Mouse (Mus musculus) lung, adult 18-20 months (tissue): ENCODE measurements around the gene Cidec.

Source experiments
- DNase-seq, 2 experiments: peaks; one replicate each; pipeline ENCODE4 v3.0.0; 2022; ENCODE audit warnings: mixed read lengths in 2 of 2

Cidec gene

GRCm38 (mm10) chr6:113443091-113443490 is 7.5 kb upstream of the Cidec start:
- DNase-seq: no peak

GRCm38 (mm10) chr6:113442442-113443090 is 7.0 kb upstream of the Cidec start, which contains the start of gene Jagn1:
Gene Jagn1, plus strand, starts transcription at chr6:113442569.
- DNase-seq: peak; percentile 92 to 95

- DNase-seq: no peak
Measured at GRCm38 (mm10) chr6:113442087-113442441, 6.5 kb upstream of the Cidec start.

GRCm38 (mm10) chr6:113441147-113441680 is 5.7 kb upstream of the Cidec start:
- DNase-seq: peak; percentile 71 to 76

GRCm38 (mm10) chr6:113440686-113441085 is 5.1 kb upstream of the Cidec start:
- DNase-seq: no peak

GRCm38 (mm10) chr6:113438721-113439430 is 3.3 kb upstream of the Cidec start:
- no peak for DNase-seq

- no peak for DNase-seq
Measured at GRCm38 (mm10) chr6:113437135-113437534, 1.6 kb upstream of the Cidec start.

- no peak for DNase-seq
Measured at GRCm38 (mm10) chr6:113434691-113435090, 869 bp downstream of the Cidec start.

GRCm38 (mm10) chr6:113433661-113434060 is 1.9 kb downstream of the Cidec start:
- DNase-seq: no peak

- DNase-seq: no peak
Measured at GRCm38 (mm10) chr6:113431801-113432200, 3.8 kb downstream of the Cidec start.

- no peak for DNase-seq
Measured at GRCm38 (mm10) chr6:113430846-113431245, 4.7 kb downstream of the Cidec start.

GRCm38 (mm10) chr6:113429965-113430364 is 5.6 kb downstream of the Cidec start:
- DNase-seq: no peak

GRCm38 (mm10) chr6:113428006-113428405 is 7.6 kb downstream of the Cidec start:
- no peak for DNase-seq

- DNase-seq: peak in 1 of 2 experiments; percentile 49
Measured at GRCm38 (mm10) chr6:113427397-113427796, 8.2 kb downstream of the Cidec start.

GRCm38 (mm10) chr6:113426696-113427095 is 8.9 kb downstream of the Cidec start:
- no peak for DNase-seq

GRCm38 (mm10) chr6:113424187-113424586 is 11.4 kb downstream of the Cidec start:
- DNase-seq: no peak

- DNase-seq: no peak
Measured at GRCm38 (mm10) chr6:113423000-113423399, 12.6 kb downstream of the Cidec start.

- DNase-seq: peak; percentile 98 to 99
Measured at GRCm38 (mm10) chr6:113419199-113419587, 16.4 kb downstream of the Cidec start, which contains the start of gene Rpusd3. Gene Rpusd3, minus strand, starts transcription at chr6:113419340.

- DNase-seq: no peak
Measured at GRCm38 (mm10) chr6:113418441-113419198, 16.9 kb downstream of the Cidec start.

GRCm38 (mm10) chr6:113416416-113416815 is 19.1 kb downstream of the Cidec start:
- DNase-seq: no peak

GRCm38 (mm10) chr6:113410001-113410400 is 25.6 kb downstream of the Cidec start:
- no peak for DNase-seq

- no peak for DNase-seq
Measured at GRCm38 (mm10) chr6:113406683-113407082, 28.9 kb downstream of the Cidec start.

GRCm38 (mm10) chr6:113405483-113405882 is 30.1 kb downstream of the Cidec start:
- no peak for DNase-seq
